Mouse (Mus musculus): Measurements from ENCODE around the gene Serpina3k.
A peak's percentile ranks its signal among the peaks of the same experiment; 100 is the strongest.
"Not testable (repeated sequence)": the region's sequence is repeated elsewhere in the genome, so short reads cannot be mapped to it uniquely, and the experiment has no call there.

The Serpina3k gene

GRCm38 (mm10) chr12:104338226-104338625, at the start of gene Serpina3k, which contains the start of gene Serpina3m:
Serpina3k (plus strand) TSS chr12:104338486.
Serpina3m (plus strand) TSS chr12:104338486.
- not testable (repeated sequence) for DNase-seq (ENCODE audit: low read depth, low spot score)

- DNase-seq (ENCODE audit: low read depth, low spot score), result no peak
Measured at GRCm38 (mm10) chr12:104289872-104290271, 48.4 kb upstream of the Serpina3k start.

- no peak for DNase-seq (ENCODE audit: low read depth, low spot score)
Measured at GRCm38 (mm10) chr12:104293963-104294362, 44.3 kb upstream of the Serpina3k start.

- no peak for DNase-seq (ENCODE audit: low read depth, low spot score)
Measured at GRCm38 (mm10) chr12:104298049-104298448, 40.2 kb upstream of the Serpina3k start.

GRCm38 (mm10) chr12:104305991-104306390, 32.3 kb upstream of the Serpina3k start:
- DNase-seq (ENCODE audit: low read depth, low spot score), result no peak

GRCm38 (mm10) chr12:104314253-104314652, 24.0 kb upstream of the Serpina3k start, which contains the start of gene Serpina3j:
Serpina3j (plus strand) TSS chr12:104314553.
- no peak for DNase-seq (ENCODE audit: low read depth, low spot score)

GRCm38 (mm10) chr12:104322454-104322853, 15.8 kb upstream of the Serpina3k start:
- DNase-seq (ENCODE audit: low read depth, low spot score), result no peak

- DNase-seq (ENCODE audit: low read depth, low spot score), result no peak
Measured at GRCm38 (mm10) chr12:104331701-104332100, 6.6 kb upstream of the Serpina3k start.

GRCm38 (mm10) chr12:104336873-104337272, 1.4 kb upstream of the Serpina3k start:
- DNase-seq (ENCODE audit: low read depth, low spot score), result not testable (repeated sequence)

- no peak for DNase-seq (ENCODE audit: low read depth, low spot score)
Measured at GRCm38 (mm10) chr12:104338705-104339104, 419 bp downstream of the Serpina3k start.

- not testable (repeated sequence) for DNase-seq (ENCODE audit: low read depth, low spot score)
Measured at GRCm38 (mm10) chr12:104342489-104342888, 4.2 kb downstream of the Serpina3k start.

GRCm38 (mm10) chr12:104345181-104345580, 6.9 kb downstream of the Serpina3k start:
- DNase-seq (ENCODE audit: low read depth, low spot score), result no peak

- no peak for DNase-seq (ENCODE audit: low read depth, low spot score)
Measured at GRCm38 (mm10) chr12:104345707-104346106, 7.4 kb downstream of the Serpina3k start.

- no peak for DNase-seq (ENCODE audit: low read depth, low spot score)
Measured at GRCm38 (mm10) chr12:104347091-104347490, 8.8 kb downstream of the Serpina3k start.

GRCm38 (mm10) chr12:104351812-104352211, 13.5 kb downstream of the Serpina3k start:
- DNase-seq (ENCODE audit: low read depth, low spot score), result peak; percentile 3

GRCm38 (mm10) chr12:104356006-104356405, 17.7 kb downstream of the Serpina3k start:
- DNase-seq (ENCODE audit: low read depth, low spot score), result no peak

GRCm38 (mm10) chr12:104369986-104370385, 31.7 kb downstream of the Serpina3k start:
- no peak for DNase-seq (ENCODE audit: low read depth, low spot score)

- not testable (repeated sequence) for DNase-seq (ENCODE audit: low read depth, low spot score)
Measured at GRCm38 (mm10) chr12:104377179-104377578, 38.9 kb downstream of the Serpina3k start.

GRCm38 (mm10) chr12:104378351-104378750, 40.1 kb downstream of the Serpina3k start:
- not testable (repeated sequence) for DNase-seq (ENCODE audit: low read depth, low spot score)

- not testable (repeated sequence) for DNase-seq (ENCODE audit: low read depth, low spot score)
Measured at GRCm38 (mm10) chr12:104378815-104379214, 40.5 kb downstream of the Serpina3k start.

- DNase-seq (ENCODE audit: low read depth, low spot score), result no peak
Measured at GRCm38 (mm10) chr12:104379856-104380255, 41.6 kb downstream of the Serpina3k start.

- not testable (repeated sequence) for DNase-seq (ENCODE audit: low read depth, low spot score)
Measured at GRCm38 (mm10) chr12:104381071-104381604, 42.9 kb downstream of the Serpina3k start.

- not testable (repeated sequence) for DNase-seq (ENCODE audit: low read depth, low spot score)
Measured at GRCm38 (mm10) chr12:104385987-104386386, 47.7 kb downstream of the Serpina3k start.

- DNase-seq (ENCODE audit: low read depth, low spot score), result not testable (repeated sequence)
Measured at GRCm38 (mm10) chr12:104386878-104387277, 48.6 kb downstream of the Serpina3k start.

All from retina, adult 2 months (tissue).